Mouse (Mus musculus) thymus, adult 2 months (tissue): ENCODE measurements around the gene Eif1ad.

Experiments
- CTCF ChIP-seq: fragments of 200-500 bp; IDR thresholded peaks from 2 replicates; pipeline ENCODE4 v1.5.1; 2012; ENCODE audit warnings: mild to moderate bottlenecking, control low read depth, low read length, moderate library complexity, borderline replicate concordance; ENCODE audit not compliant: control insufficient read depth, poor library complexity, insufficient read depth; ENCODE audit errors: extremely low read depth
- POLR2A ChIP-seq: fragments of 200-500 bp; IDR thresholded peaks from 2 replicates; pipeline ENCODE4 v1.6.1; 2012; ENCODE audit warnings: mild to moderate bottlenecking, low read length, control low read depth, moderate library complexity; ENCODE audit not compliant: control insufficient read depth, poor library complexity, insufficient read depth; ENCODE audit errors: extremely low read depth

DNA sequence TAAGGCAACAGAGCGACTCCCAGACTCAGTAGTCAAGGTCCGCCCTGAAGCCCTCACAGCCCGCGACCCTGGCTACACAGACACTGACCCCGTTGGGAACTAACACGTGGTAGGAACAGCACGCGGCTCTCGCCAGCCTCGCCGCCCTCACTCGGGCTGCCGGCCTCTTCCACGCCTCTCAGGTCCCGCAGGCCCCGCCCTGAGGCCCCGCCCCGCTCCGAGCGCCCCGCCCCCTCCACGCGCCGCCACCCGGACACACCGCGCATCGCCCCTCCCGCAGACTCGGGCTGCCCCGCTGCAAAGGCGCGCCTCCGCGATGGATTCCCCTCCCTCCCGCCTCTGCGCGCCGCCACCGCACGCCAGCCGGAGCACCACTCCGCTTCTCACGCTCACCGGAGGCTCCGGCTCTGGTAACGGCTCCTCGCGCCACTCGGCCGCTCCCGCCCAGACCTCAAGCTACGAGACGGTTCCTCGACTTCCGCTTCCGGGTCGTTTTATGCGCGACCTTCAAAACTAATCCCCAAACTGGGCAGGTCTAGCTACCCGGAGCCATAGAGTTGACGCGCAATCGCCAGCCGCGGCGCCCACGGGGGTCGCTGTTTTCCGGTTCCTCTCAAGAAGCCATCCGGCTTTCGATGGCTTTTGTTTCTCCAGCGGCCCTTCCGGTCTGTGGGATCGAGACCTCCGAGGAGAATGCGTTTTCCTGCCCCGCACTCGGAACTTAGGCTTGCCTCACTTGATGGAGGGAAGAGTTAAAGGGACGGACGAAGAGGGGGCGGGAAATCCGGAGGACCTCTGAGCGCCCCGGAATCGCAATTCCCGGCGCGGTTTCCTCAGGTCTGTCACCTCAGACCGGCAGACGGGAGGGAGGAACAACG lies at the start of gene Eif1ad:
- TF ChIP-seq CTCF (peak; percentile 79; the same call in 1 of the 2 replicates), POLR2A (peak; percentile 71; the same call in 1 of the 2 replicates)
